7 mouse cellular contexts compared by ENCODE assay signal in the genomic region with DNA sequence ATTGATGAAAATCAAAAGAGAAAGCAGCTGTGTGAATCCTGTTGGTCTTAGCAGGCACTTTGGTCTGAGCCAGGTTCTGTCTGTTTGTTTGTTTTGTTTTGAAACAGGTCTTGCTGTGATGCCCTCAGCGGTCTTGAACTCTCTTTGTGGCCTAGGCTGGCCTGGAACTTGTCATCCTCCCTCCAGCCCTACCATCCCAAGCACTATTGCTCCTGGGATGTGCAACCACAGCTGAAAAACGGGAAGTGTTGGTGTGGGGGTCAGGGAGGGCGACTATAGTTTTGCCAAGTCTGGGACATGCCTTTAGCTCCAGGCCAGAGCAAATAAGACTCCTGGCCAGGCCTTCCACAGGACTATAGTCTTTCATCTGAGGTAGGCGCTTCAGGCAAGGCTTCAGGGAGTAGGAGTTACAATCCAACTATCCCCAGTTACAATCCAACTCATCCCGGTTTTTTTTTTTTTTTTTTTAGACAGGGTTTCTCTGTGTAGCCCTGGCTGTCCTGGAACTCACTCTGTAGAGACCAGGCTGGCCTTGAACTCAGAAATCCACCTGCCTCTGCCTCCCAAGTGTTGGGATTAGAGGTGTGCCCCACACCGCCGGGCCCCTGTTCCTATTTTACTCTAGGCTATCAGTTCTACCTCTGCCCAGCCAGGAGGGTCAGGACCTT. TPM values are rescaled to one million over a fixed set of nuclear protein-coding genes. Genes with fewer than 3 reads are reported as not detected.
DNase-seq lines count a peak whose midpoint lies in the region; ATAC-seq lines count a peak whose summit lies in the region.

No protein-coding gene starts in this region.

- peak overlapping the region; percentile 51 for H3K4me2 ChIP-seq in forebrain, embryonic 15.5 days (replicated peaks)
- peak overlapping the region; percentile 94 for H3K4me2 ChIP-seq in liver, embryonic 12.5 days

- no peaks in the 10 kb centered on the region for H3K27me3 ChIP-seq in forebrain, embryonic 15.5 days
- no peaks in the 10 kb centered on the region for H3K27me3 ChIP-seq in liver, embryonic 12.5 days (replicated peaks)

- peak overlapping the region; percentile 55; the same call in 1 of the 2 replicates for H3K27ac ChIP-seq in forebrain, embryonic 15.5 days (replicated peaks)
- H3K27ac ChIP-seq in liver, embryonic 12.5 days = peak overlapping the region; percentile 96

- H3K4me3 ChIP-seq in forebrain, embryonic 15.5 days = peak overlapping the region; percentile 43
- H3K4me3 ChIP-seq in liver, embryonic 12.5 days = peak overlapping the region; percentile 83

- ATAC-seq in forebrain, embryonic 15.5 days (replicated peaks) = no peak
- no peak for ATAC-seq in liver, embryonic 12.5 days
- no peak for ATAC-seq in frontal cortex, adult (ENCODE audit: low TSS enrichment)

- no peaks in the 10 kb centered on the region for H3K36me3 ChIP-seq in forebrain, embryonic 15.5 days
- peaks cover 27% of the 10 kb centered on the region for H3K36me3 ChIP-seq in liver, embryonic 12.5 days

- H3K4me1 ChIP-seq in forebrain, embryonic 15.5 days = peaks cover 34% of the 10 kb centered on the region
- peaks cover 68% of the 10 kb centered on the region for H3K4me1 ChIP-seq in liver, embryonic 12.5 days

- 47% methylated on average over 7 of the region's 7 CpGs for WGBS in forebrain, embryonic 15.5 days
- WGBS in liver, embryonic 12.5 days (ENCODE audit: insufficient replicate concordance) = 11% methylated on average over 7 of the region's 7 CpGs

- peak; percentile 42 for DNase-seq in 3T3-L1 (ENCODE audit: low read depth, low spot score)
- DNase-seq in A20 (ENCODE audit: low read depth, low spot score) = peak; percentile 36
- no peak for DNase-seq in adrenal gland, adult 8-10 months
- DNase-seq in urinary bladder, adult 2 months (ENCODE audit: low spot score) = no peak

- H3K9me3 ChIP-seq in forebrain, embryonic 15.5 days = no peaks in the 10 kb centered on the region
- no peaks in the 10 kb centered on the region for H3K9me3 ChIP-seq in liver, embryonic 12.5 days (replicated peaks)

- peak overlapping the region; percentile 51 for H3K9ac ChIP-seq in forebrain, embryonic 15.5 days (replicated peaks)
- peak overlapping the region; percentile 91 for H3K9ac ChIP-seq in liver, embryonic 12.5 days

RNA-seq across cellular contexts. Expression of a gene that starts 0.7 kb away (rescaled TPM):
- 7.5 and 8.8 TPM in 2 replicates for polyA plus RNA-seq in forebrain, embryonic 15.5 days (2015; fragmentation: Nextera tagmentation; extraction: Ambion mirVana)
- polyA plus RNA-seq in liver, embryonic 12.5 days (2016; fragmentation: Nextera tagmentation; extraction: Ambion mirVana) = 24.4 and 26.5 TPM in 2 replicates
- total RNA-seq in adrenal gland, adult 8-10 months (2022) = 10 to 100 TPM; 23.4 to 45.6 (median 31.8) TPM
- 14.2 and 21.8 TPM in 2 replicates for polyA plus RNA-seq in urinary bladder, adult 2 months (2012; rRNA removed)

RNA-seq across cellular contexts. Expression of a gene that starts 4.1 kb away (rescaled TPM):
- 107 and 109 TPM in 2 replicates for polyA plus RNA-seq in forebrain, embryonic 15.5 days (2015; fragmentation: Nextera tagmentation; extraction: Ambion mirVana)
- 6.5 and 6.6 TPM in 2 replicates for polyA plus RNA-seq in liver, embryonic 12.5 days (2016; fragmentation: Nextera tagmentation; extraction: Ambion mirVana)
- total RNA-seq in adrenal gland, adult 8-10 months (2022) = 10 to 100 TPM; 19.9 to 32.9 (median 28.3) TPM
- 60.9 and 66.9 TPM in 2 replicates for polyA plus RNA-seq in urinary bladder, adult 2 months (2012; rRNA removed)

RNA-seq across cellular contexts. Expression of a gene that starts 44.8 kb away (rescaled TPM):
- 83.3 and 83.4 TPM in 2 replicates for polyA plus RNA-seq in forebrain, embryonic 15.5 days (2015; fragmentation: Nextera tagmentation; extraction: Ambion mirVana)
- polyA plus RNA-seq in liver, embryonic 12.5 days (2016; fragmentation: Nextera tagmentation; extraction: Ambion mirVana) = 0.07 TPM in 1 of 2 replicates, not detected in the other
- total RNA-seq in adrenal gland, adult 8-10 months (2022) = 1 to 10 TPM; 1.2 to 1.9 (median 1.7) TPM
- polyA plus RNA-seq in urinary bladder, adult 2 months (2012; rRNA removed) = 0.15 and 0.19 TPM in 2 replicates

RNA-seq across cellular contexts. Expression of a gene that starts 44.8 kb away (rescaled TPM):
- 15.1 and 16.9 TPM in 2 replicates for polyA plus RNA-seq in forebrain, embryonic 15.5 days (2015; fragmentation: Nextera tagmentation; extraction: Ambion mirVana)
- polyA plus RNA-seq in liver, embryonic 12.5 days (2016; fragmentation: Nextera tagmentation; extraction: Ambion mirVana) = 4.9 and 5.9 TPM in 2 replicates
- 10 to 100 TPM; 23.6 to 40.9 (median 28.1) TPM for total RNA-seq in adrenal gland, adult 8-10 months (2022)
- polyA plus RNA-seq in urinary bladder, adult 2 months (2012; rRNA removed) = 137 and 139 TPM in 2 replicates

Comparison
In these comparisons a context has a peak if more than half of its experiments do, and no peak if none do; other contexts are left out.
1. DNase-seq: peak in 3T3-L1 (single experiment) and A20 (single experiment); none in adrenal gland, adult 8-10 months (single experiment) and urinary bladder, adult 2 months (single experiment).
2. RNA of a gene that starts 44.8 kb away (polyA plus RNA-seq): 83.3 to 83.4 TPM in forebrain, embryonic 15.5 days; 0.15 to 0.19 TPM in urinary bladder, adult 2 months and 0.07 TPM in liver, embryonic 12.5 days; every median in the first group is over 10 times any median in the second.